Mouse (Mus musculus) stomach, embryonic 16.5 days (tissue): ENCODE data around the gene Gsta1. TPM values are rescaled to one million over a fixed set of nuclear protein-coding genes. Genes with fewer than 3 reads are reported as not detected.
"Not testable (repeated sequence)": the region's sequence is repeated elsewhere in the genome, so short reads cannot be mapped to it uniquely, and the experiment has no call there.

Experiments used
- ATAC-seq: fragments of 200-750 bp; cut with Nextera tagmentation; 2 replicates; pipeline ENCODE4 v1.8.0; 2017; ENCODE audit warnings: moderate number of reproducible peaks, moderate TSS enrichment; ENCODE audit not compliant: insufficient read depth, low FRiP score
- H3K27ac ChIP-seq: fragments of 300-500 bp; sonication (generic); 2 replicates; pipeline ENCODE4 v1.5.1; 2014; ENCODE audit warnings: low read length
- H3K27me3 ChIP-seq: fragments of 300-500 bp; sonication (generic); 2 replicates; pipeline ENCODE4 v1.6.1; 2014; ENCODE audit warnings: low read length, control low read depth, mixed read lengths; ENCODE audit not compliant: control insufficient read depth, insufficient read depth
- H3K36me3 ChIP-seq: fragments of 300-500 bp; sonication (generic); 2 replicates; pipeline ENCODE4 v1.6.1; 2014; ENCODE audit warnings: low read length; ENCODE audit not compliant: control insufficient read depth, insufficient read depth
- H3K4me1 ChIP-seq: fragments of 300-500 bp; sonication (generic); 2 replicates; pipeline ENCODE4 v1.6.1; 2014; ENCODE audit warnings: low read length, control low read depth, mixed read lengths; ENCODE audit not compliant: control insufficient read depth, insufficient read depth
- H3K4me2 ChIP-seq: fragments of 300-500 bp; sonication (generic); 2 replicates; pipeline ENCODE4 v1.6.1; 2014; ENCODE audit warnings: low read depth, low read length, mixed read lengths
- H3K4me3 ChIP-seq: fragments of 300-500 bp; sonication (generic); replicated peaks from 2 replicates; pipeline ENCODE4 v1.5.1; 2014; ENCODE audit warnings: mild to moderate bottlenecking, low read length
- H3K9ac ChIP-seq: fragments of 300-500 bp; sonication (generic); 2 replicates; pipeline ENCODE4 v1.6.1; 2014; ENCODE audit warnings: low read length
- H3K9me3 ChIP-seq: fragments of 300-500 bp; sonication (generic); replicated peaks from 2 replicates; pipeline ENCODE4 v1.6.1; 2016; ENCODE audit warnings: low read length, control low read depth; ENCODE audit not compliant: control insufficient read depth
- WGBS: fragments of 180-500 bp; shearing (Covaris S2); extraction: QIAGEN DNeasy Blood & Tissue Kit; methylation state at CpG from one replicate; pipeline ENCODE4 v1.1.7; 2014; 5-methylcytosine and 5-hydroxymethylcytosine counted together
- polyA plus RNA-seq: library from polyadenylated mRNA; unstranded; fragments of >200 nt; fragmentation: Nextera tagmentation; extraction: Ambion mirVana; gene quantifications from 2 replicates; pipeline ENCODE4 v1.2.1, GENCODE M21; 2015

Gsta1 gene
- polyA plus RNA-seq, 1 experiment from 2014 or later: 109 TPM

GRCm38 (mm10) chr9:78223221-78223902 is 7.1 kb upstream of the Gsta1 start:
- H3K4me1 ChIP-seq: no peaks in the 10 kb centered on the region
- no peak overlapping the region for H3K27ac ChIP-seq
- no peak overlapping the region for H3K4me3 ChIP-seq
- H3K9ac ChIP-seq: no peak overlapping the region
- no peak for ATAC-seq
- no peaks in the 10 kb centered on the region for H3K9me3 ChIP-seq
- H3K4me2 ChIP-seq: no peak overlapping the region
- no peaks in the 10 kb centered on the region for H3K36me3 ChIP-seq
- 64% methylated on average over 10 of the region's 10 CpGs for WGBS
- no peaks in the 10 kb centered on the region for H3K27me3 ChIP-seq

DNA sequence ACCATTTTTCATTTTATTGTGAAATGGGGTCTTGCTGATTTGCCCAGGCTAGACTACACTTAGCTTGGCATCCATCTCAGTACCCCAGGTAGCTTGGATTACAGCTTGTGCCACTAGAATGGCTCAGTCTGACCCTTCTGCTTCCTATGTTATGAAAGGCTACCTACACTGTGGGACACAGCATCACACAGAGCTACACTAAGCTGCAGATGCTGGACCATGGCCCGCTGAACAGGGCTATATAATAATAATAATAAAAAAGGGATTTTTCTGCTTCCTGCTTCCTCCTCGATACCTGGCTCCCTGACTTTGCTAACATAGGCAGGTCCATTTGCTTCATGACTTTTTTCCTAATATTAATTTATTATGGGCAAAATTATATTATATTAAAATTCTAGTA is 6.0 kb upstream of the Gsta1 start:
- H3K4me2 ChIP-seq: no peak overlapping the region
- no peak for ATAC-seq
- 91% methylated on average over 2 of the region's 2 CpGs for WGBS

DNA sequence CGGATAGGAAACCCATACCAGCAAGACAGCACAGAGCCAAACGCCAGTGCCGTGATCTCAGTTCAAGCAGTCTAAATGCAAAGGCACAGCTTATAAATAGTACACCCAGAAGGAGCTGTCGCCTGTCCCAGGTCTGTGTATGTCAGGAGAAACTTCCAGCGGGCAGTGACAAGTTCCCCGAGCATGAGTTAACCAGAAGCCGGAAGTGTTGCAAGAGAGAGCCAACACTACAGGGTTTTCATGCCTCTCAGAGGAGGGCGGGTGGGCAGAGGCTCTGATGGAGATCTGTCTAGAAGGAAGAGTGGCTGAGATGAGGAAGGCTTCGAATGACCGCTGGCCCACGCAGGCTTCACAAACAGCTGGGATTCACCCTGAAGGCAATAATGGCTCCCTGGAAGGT is 5.2 kb upstream of the Gsta1 start:
- WGBS: 73% methylated on average over 11 of the region's 11 CpGs
- H3K27ac ChIP-seq: no peak overlapping the region
- H3K9me3 ChIP-seq: no peaks in the 10 kb centered on the region
- no peak overlapping the region for H3K4me2 ChIP-seq
- H3K4me3 ChIP-seq: no peak overlapping the region
- no peak overlapping the region for H3K9ac ChIP-seq
- H3K27me3 ChIP-seq: no peaks in the 10 kb centered on the region
- no peaks in the 10 kb centered on the region for H3K36me3 ChIP-seq
- no peaks in the 10 kb centered on the region for H3K4me1 ChIP-seq
- no peak for ATAC-seq

More for the DNA sequence above, 6.0 kb upstream of the Gsta1 start:
- no peaks in the 10 kb centered on the region for H3K4me1 ChIP-seq
- H3K27ac ChIP-seq: no peak overlapping the region
- no peaks in the 10 kb centered on the region for H3K27me3 ChIP-seq
- H3K36me3 ChIP-seq: no peaks in the 10 kb centered on the region
- H3K9me3 ChIP-seq: no peaks in the 10 kb centered on the region
- no peak overlapping the region for H3K9ac ChIP-seq
- no peak overlapping the region for H3K4me3 ChIP-seq

DNA sequence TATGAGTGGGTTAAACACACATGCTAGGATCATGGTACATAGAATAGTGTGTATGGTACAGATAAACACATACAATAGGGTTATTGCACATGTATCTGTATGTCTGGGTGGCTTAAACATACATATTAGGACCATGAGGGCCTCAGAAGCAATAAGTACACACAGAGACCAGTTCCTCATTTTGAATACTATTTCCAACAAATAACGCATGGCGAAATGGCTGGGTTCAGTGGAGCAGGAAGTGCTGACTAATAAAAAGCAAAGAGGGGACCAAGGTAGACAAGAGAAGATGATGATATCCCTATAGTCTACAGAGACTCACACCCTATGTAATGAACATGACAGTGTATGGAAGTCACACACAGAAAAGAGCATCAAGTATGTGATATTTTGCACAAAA is 2.3 kb upstream of the Gsta1 start:
- no peak for ATAC-seq
- Histone ChIP-seq H3K36me3 (no peaks in the 10 kb centered on the region), H3K27me3 (no peaks in the 10 kb centered on the region), H3K9me3 (no peaks in the 10 kb centered on the region), H3K4me2 (no peak overlapping the region), H3K27ac (no peak overlapping the region), H3K9ac (no peak overlapping the region), H3K4me1 (no peaks in the 10 kb centered on the region), H3K4me3 (no peak overlapping the region)
- 86% methylated on average over 2 of the region's 2 CpGs for WGBS

DNA sequence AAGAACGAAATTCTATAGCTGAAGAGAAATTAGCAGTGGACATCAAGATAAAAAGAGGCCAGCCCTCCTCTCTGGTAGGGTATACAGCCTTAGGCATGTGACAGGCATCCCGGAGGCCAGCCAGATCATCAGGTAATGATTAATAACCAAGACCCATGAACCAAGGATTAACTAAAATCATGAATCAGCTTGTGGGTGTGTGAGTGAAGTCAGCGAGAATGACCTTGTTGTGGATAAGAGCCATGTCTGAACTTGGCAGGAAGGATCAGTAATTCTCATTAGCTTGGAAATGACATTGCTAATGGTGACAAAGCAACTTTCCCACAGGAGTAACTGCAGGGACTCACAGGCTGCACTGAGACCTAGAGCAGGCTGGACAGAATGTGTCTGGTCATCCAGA is 798 bp upstream of the Gsta1 start:
- H3K27ac ChIP-seq: peak overlapping the region; percentile 67
- H3K27me3 ChIP-seq, H3K9ac ChIP-seq, H3K4me2 ChIP-seq, H3K4me1 ChIP-seq, H3K4me3 ChIP-seq, H3K9me3 ChIP-seq, H3K36me3 ChIP-seq: not testable (repeated sequence)
- ATAC-seq: peak; percentile 66; the same call in 1 of the 2 replicates
- WGBS: 43% methylated on average over 3 of the region's 3 CpGs

DNA sequence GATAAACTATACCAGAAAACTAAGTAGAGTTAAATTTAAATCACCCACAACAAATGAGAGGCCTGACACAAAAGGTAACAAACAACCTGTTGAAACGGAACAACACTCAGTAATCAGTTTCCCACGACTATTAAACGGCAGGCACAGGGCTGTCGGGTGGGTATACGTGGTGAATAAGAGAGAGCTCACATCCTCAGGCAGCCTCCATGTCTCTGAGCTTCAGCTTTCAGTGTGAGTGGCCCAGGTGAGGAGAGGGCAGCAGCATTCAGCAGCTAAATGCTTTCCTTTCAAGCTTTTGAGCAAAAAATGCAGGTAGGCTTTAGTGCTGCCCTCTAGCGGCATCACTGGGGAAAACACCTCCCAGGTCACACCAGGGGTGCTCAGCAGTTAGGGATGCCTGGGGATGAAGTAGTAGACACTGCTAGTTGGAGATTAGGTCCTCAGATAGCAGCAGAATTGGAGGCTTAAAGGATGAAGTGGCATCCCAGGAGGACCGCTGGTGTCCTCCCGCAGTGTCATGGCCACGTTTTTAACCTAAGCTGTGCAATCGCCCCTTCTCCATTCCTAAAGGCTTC is 2.8 kb downstream of the Gsta1 start:
- not testable (repeated sequence) for H3K9ac ChIP-seq, H3K27me3 ChIP-seq, H3K4me2 ChIP-seq, ATAC-seq, H3K36me3 ChIP-seq, H3K9me3 ChIP-seq, H3K4me3 ChIP-seq, H3K4me1 ChIP-seq, H3K27ac ChIP-seq
- WGBS: no CpG with 5 or more reads among the region's 10 CpGs

GRCm38 (mm10) chr9:78255683-78256470 is 25.4 kb downstream of the Gsta1 start:
- peak; percentile 68 for ATAC-seq
- not testable (repeated sequence) for H3K4me2 ChIP-seq, H3K9me3 ChIP-seq, H3K4me3 ChIP-seq, H3K36me3 ChIP-seq, H3K27ac ChIP-seq, H3K9ac ChIP-seq, H3K27me3 ChIP-seq, H3K4me1 ChIP-seq
- 69% methylated on average over 4 of the region's 4 CpGs for WGBS

DNA sequence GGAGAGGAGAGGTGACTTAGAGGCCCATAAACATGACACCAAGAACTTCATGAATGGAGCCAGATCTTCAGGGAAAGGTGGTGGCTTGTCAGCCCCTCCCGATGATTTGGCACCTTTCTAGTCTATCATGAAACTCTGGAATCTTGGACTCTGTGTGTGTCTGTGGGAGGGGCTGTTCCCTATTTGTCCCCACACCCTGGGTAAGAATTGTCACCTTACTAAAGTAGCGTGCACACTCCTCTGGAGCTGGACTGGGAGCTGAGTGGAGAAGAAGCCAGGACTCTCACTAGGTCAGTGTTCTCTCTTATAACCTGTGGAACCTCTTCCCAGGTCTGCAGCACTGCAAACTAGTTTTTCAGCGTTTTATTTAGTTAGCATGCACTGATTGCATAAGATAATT is 26.5 kb downstream of the Gsta1 start, which contains the start of gene Gm3776:
Gm3776 (plus strand) TSS at position 216 of the 400 bp plus-strand sequence.
- 75% methylated on average over 1 of the region's 3 CpGs for WGBS
- H3K4me1 ChIP-seq, H3K4me2 ChIP-seq, H3K27me3 ChIP-seq, H3K27ac ChIP-seq, H3K4me3 ChIP-seq, H3K9ac ChIP-seq, H3K36me3 ChIP-seq, H3K9me3 ChIP-seq: not testable (repeated sequence)
- peak; percentile 37 for ATAC-seq

DNA sequence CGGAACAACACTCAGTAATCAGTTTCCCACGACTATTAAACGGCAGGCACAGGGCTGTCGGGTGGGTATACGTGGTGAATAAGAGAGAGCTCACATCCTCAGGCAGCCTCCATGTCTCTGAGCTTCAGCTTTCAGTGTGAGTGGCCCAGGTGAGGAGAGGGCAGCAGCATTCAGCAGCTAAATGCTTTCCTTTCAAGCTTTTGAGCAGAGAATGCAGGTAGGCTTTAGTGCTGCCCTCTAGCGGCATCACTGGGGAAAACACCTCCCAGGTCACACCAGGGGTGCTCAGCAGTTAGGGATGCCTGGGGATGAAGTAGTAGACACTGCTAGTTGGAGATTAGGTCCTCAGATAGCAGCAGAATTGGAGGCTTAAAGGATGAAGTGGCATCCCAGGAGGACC is 29.2 kb downstream of the Gsta1 start:
- 0% methylated on average over 1 of the region's 6 CpGs for WGBS
- H3K4me1 ChIP-seq, H3K9ac ChIP-seq, H3K36me3 ChIP-seq, H3K4me2 ChIP-seq, H3K9me3 ChIP-seq, H3K27ac ChIP-seq, H3K4me3 ChIP-seq, H3K27me3 ChIP-seq: not testable (repeated sequence)
- peak; percentile 52; the same call in 1 of the 2 replicates for ATAC-seq
